Mouse (Mus musculus) forebrain, embryonic 11.5 days (tissue): ENCODE results near the gene Herpud1. TPM values are rescaled to one million over a fixed set of nuclear protein-coding genes. Genes with fewer than 3 reads are reported as not detected.

Experiments used
- ATAC-seq: fragments of 200-750 bp; cut with Nextera tagmentation; replicated peaks from 2 replicates; pipeline ENCODE4 v1.8.0; 2017; ENCODE audit warnings: moderate TSS enrichment; ENCODE audit not compliant: low FRiP score
- DNase-seq: peaks from one replicate; pipeline ENCODE4 v3.0.0-alpha.2; 2017; ENCODE audit warnings: low spot score
- H3K27ac ChIP-seq: fragments of 300-500 bp; sonication (generic); 2 replicates; pipeline ENCODE4 v1.5.1; 2014; ENCODE audit warnings: low read depth, low read length
- H3K27me3 ChIP-seq: fragments of 300-500 bp; sonication (generic); 2 replicates; pipeline ENCODE4 v1.6.1; 2014; ENCODE audit warnings: mild to moderate bottlenecking, low read length, mixed read lengths; ENCODE audit not compliant: control insufficient read depth, insufficient read depth
- H3K36me3 ChIP-seq: fragments of 300-500 bp; sonication (generic); 2 replicates; pipeline ENCODE4 v1.6.1; 2014; ENCODE audit warnings: mild to moderate bottlenecking, low read length, moderate library complexity, mixed read lengths; ENCODE audit not compliant: control insufficient read depth, insufficient read depth
- H3K4me1 ChIP-seq: fragments of 300-500 bp; sonication (generic); replicated peaks from 2 replicates; pipeline ENCODE4 v1.6.1; 2014; ENCODE audit warnings: low read length, mixed read lengths; ENCODE audit not compliant: control insufficient read depth, insufficient read depth
- H3K4me2 ChIP-seq: fragments of 300-500 bp; sonication (generic); 2 replicates; pipeline ENCODE4 v1.6.1; 2014; ENCODE audit warnings: low read depth, mild to moderate bottlenecking, low read length, moderate library complexity, mixed read lengths; ENCODE audit not compliant: severe bottlenecking
- H3K4me3 ChIP-seq: fragments of 300-500 bp; sonication (generic); 2 replicates; pipeline ENCODE4 v1.5.1; 2014; ENCODE audit warnings: low read depth, low read length
- H3K9ac ChIP-seq: fragments of 300-500 bp; sonication (generic); 2 replicates; pipeline ENCODE4 v1.6.1; 2014; ENCODE audit warnings: low read length
- H3K9me3 ChIP-seq: fragments of 300-500 bp; sonication (generic); 2 replicates; pipeline ENCODE4 v1.6.1; 2016; ENCODE audit warnings: low read length, mixed read lengths; ENCODE audit not compliant: control insufficient read depth
- WGBS: fragments of 180-500 bp; shearing (Covaris S2); extraction: QIAGEN DNeasy Blood & Tissue Kit; methylation state at CpG from one replicate; pipeline ENCODE4 v1.1.7; 2014; 5-methylcytosine and 5-hydroxymethylcytosine counted together
- polyA plus RNA-seq: library from polyadenylated mRNA; unstranded; fragments of >200 nt; fragmentation: Nextera tagmentation; extraction: Ambion mirVana; gene quantifications from 2 replicates; pipeline ENCODE4 v1.2.1, GENCODE M21; 2014

Herpud1 gene
- polyA plus RNA-seq, 1 experiment from 2014 or later: 52.6 TPM

DNA sequence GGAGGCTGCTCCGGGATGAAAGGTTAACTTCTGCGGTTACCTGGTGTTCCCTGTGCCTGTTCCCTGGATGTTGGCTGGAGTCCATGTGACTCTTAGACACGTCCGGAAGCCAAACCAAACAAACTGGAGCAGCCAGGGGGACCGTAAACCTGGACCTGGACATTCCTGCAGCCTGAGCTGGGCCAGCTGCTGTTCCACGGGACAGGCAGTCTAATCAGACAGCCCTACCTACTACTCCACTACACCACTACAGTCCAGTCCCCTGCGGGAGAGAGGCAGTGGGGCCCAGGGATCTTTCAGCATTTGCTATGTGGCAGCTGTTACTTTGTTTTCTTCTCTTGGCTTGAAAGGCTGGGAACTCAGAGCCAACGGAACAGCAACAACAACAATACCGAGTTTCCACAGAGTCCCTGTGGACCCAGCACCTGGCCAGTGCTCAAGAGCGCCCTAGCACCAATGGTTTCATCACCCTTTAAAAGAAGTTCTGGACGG lies 8.5 kb upstream of the Herpud1 start:
- H3K4me3 ChIP-seq: no peak overlapping the region
- WGBS: 82% methylated on average over 11 of the region's 11 CpGs
- no peak overlapping the region for H3K27ac ChIP-seq
- ATAC-seq: no peak
- DNase-seq: no peak
- no peaks in the 10 kb centered on the region for H3K9me3 ChIP-seq
- H3K36me3 ChIP-seq: no peaks in the 10 kb centered on the region
- no peaks in the 10 kb centered on the region for H3K27me3 ChIP-seq
- no peak overlapping the region for H3K9ac ChIP-seq
- no peaks in the 10 kb centered on the region for H3K4me1 ChIP-seq
- H3K4me2 ChIP-seq: no peak overlapping the region

DNA sequence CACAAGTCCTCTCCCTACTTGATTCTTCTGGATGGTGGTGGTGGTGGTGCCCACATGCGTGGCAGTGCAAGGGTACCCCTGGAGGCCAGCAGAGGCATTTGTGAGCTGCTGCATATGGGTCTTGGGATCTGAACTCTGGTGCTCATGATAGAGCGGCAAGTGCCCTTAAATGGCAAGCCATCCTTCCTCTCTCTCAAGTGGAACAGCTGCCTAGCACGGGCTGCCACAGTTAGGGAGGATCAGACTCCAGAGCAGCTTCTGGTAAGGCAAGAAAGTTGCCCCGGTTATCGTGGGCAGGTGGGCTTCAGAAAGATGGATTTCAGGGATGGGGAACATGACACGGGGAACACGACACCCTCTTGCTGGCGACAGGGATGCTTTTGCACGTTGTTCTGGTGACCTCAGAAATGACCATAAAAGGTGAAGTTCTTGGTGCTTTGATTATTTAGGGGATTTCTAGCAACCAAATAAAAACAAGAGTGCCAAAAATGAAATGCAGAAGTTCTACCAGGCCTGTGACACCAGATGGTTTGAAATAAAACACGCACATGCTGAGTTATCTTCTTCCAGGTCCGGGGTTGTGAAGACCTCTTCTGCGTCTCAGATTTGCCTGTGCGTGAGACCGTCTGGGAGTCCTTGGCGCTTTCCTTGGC lies 7.3 kb upstream of the Herpud1 start:
- Histone ChIP-seq H3K27ac (no peak overlapping the region), H3K4me1 (no peaks in the 10 kb centered on the region), H3K4me2 (no peak overlapping the region), H3K4me3 (no peak overlapping the region), H3K27me3 (no peaks in the 10 kb centered on the region), H3K9me3 (no peaks in the 10 kb centered on the region), H3K9ac (no peak overlapping the region), H3K36me3 (no peaks in the 10 kb centered on the region)
- DNase-seq (no peak), ATAC-seq (no peak)
- 90% methylated on average over 15 of the region's 15 CpGs for WGBS

GRCm38 (mm10) chr8:94379686-94380085 lies 6.6 kb upstream of the Herpud1 start:
- Histone ChIP-seq H3K9me3 (no peaks in the 10 kb centered on the region), H3K36me3 (no peaks in the 10 kb centered on the region), H3K4me2 (no peak overlapping the region), H3K4me1 (no peaks in the 10 kb centered on the region), H3K9ac (no peak overlapping the region), H3K27ac (no peak overlapping the region), H3K4me3 (no peak overlapping the region), H3K27me3 (no peaks in the 10 kb centered on the region)
- 88% methylated on average over 9 of the region's 9 CpGs for WGBS
- DNase-seq (no peak), ATAC-seq (no peak)

DNA sequence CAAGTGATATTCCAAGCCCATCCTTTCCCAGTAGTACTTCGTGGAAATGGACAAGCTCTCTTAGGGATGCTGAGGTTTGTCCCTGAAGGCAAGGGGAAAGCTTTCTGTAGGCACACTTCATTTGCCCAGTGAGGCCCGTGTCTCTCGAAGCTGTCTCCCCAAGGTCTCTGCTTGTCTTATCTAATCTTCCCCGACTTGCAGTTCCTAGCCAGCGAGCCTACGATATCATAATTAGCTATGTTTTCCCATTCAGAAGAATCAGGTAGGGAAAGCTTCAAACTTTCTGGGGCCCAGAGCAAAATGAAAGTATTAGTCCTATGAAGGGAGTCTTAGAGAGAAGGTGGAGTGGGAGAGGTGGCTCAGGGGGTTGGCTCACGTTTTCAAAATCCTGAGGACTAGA lies 2.1 kb upstream of the Herpud1 start:
- Histone ChIP-seq H3K36me3 (no peaks in the 10 kb centered on the region), H3K27ac (no peak overlapping the region), H3K4me1 (peaks cover 6% of the 10 kb centered on the region), H3K9me3 (no peaks in the 10 kb centered on the region), H3K27me3 (no peaks in the 10 kb centered on the region), H3K4me2 (no peak overlapping the region), H3K4me3 (no peak overlapping the region), H3K9ac (no peak overlapping the region)
- ATAC-seq (no peak), DNase-seq (no peak)
- 90% methylated on average over 7 of the region's 7 CpGs for WGBS

DNA sequence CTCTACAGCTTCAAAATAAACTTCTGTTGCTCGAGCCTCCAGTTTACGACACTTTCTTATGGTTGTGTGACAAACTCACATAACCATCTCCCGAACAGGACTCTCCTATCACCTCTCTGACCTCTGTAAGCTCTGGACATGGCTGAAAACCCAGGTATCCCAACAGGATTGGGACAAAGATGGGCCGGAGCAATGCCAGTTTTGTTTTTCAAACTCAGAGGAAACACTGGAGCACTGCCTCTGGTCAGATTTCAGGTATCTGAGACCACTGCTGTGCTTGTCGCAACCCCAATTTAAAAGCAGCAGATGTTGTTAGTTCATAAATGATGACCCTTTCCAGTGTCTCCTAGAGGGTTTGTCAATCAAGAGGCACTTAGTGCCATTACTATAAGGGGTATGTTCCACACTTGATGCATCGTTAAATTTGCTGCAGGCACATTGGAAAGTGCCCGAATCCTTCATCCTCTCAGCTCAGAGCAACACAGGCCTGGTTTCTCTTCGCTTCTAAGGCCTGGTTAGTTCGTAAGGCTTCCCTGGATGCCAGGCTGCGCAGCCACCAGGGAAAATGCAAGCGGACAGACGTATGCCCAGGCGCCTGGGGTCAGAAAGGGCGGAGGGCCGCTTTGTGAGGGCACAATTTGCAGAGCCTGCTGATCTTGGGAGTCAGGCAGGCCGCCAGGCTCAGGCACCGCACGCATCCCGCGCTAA lies 578 bp upstream of the Herpud1 start:
- peak overlapping the region; percentile 89 for H3K4me2 ChIP-seq
- DNase-seq (no peak), ATAC-seq (peak; percentile 1; the same call in 1 of the 2 replicates)
- no peaks in the 10 kb centered on the region for H3K27me3 ChIP-seq
- H3K9ac ChIP-seq: peak overlapping the region; percentile 94
- peaks cover 6% of the 10 kb centered on the region for H3K4me1 ChIP-seq
- peak overlapping the region; percentile 66 for H3K27ac ChIP-seq
- no peaks in the 10 kb centered on the region for H3K9me3 ChIP-seq
- no peaks in the 10 kb centered on the region for H3K36me3 ChIP-seq
- H3K4me3 ChIP-seq: peak overlapping the region; percentile 84
- 26% methylated on average over 20 of the region's 20 CpGs for WGBS

DNA sequence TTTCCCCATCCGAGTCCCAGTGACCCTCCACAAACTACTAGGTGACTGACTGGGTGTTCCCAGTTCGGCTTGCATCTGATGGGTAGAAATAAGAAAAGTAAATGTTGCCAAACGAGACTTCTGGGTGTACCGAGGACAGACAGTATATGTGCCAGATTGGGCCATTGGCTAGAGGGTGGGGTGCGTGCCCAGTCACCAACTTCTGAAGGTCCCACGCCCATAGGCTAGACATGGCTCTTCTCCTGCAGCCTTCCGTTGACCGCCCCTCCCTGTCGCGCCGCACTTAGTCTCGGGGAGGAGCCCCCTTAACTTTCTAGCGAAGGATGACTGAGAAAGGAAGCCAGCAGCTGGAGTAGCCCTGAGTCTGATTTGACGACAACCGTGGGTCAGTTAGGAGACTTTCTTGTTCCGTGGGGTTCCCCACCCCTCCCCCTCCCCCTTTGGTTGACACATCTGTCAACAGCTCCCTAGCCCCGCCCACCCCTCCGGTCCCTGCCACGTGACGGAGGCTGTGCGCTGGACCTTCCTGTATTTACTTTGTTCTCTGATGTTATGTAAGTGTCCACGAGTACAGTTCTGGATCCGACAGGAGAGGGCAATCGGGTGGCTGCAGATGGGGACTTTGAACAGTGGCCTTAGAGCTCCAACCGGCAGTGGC lies 918 bp downstream of the Herpud1 start:
- 0 out of 2 replicates have a peak overlapping the region, but pooled peaks have one; percentile 12 for H3K27ac ChIP-seq
- H3K36me3 ChIP-seq: peaks cover 12% of the 10 kb centered on the region
- no peaks in the 10 kb centered on the region for H3K27me3 ChIP-seq
- peak; percentile 63 for ATAC-seq
- peaks cover 6% of the 10 kb centered on the region for H3K4me1 ChIP-seq
- H3K4me2 ChIP-seq: peak overlapping the region; percentile 89
- H3K4me3 ChIP-seq: peak overlapping the region; percentile 84
- H3K9me3 ChIP-seq: no peaks in the 10 kb centered on the region
- DNase-seq: peak; percentile 90
- H3K9ac ChIP-seq: peak overlapping the region; percentile 94
- WGBS: under 1% methylated on average over 25 of the region's 25 CpGs

- DNase-seq: no peak
- H3K36me3 ChIP-seq: peaks cover 15% of the 10 kb centered on the region
- WGBS: 43% methylated on average over 6 of the region's 6 CpGs
- no peak overlapping the region for H3K27ac ChIP-seq
- ATAC-seq: no peak
- H3K4me3 ChIP-seq: peak overlapping the region; percentile 84
- H3K9ac ChIP-seq: peak overlapping the region; percentile 94
- peaks cover 6% of the 10 kb centered on the region for H3K4me1 ChIP-seq
- no peaks in the 10 kb centered on the region for H3K9me3 ChIP-seq
- H3K27me3 ChIP-seq: no peaks in the 10 kb centered on the region
- peak overlapping the region; percentile 89 for H3K4me2 ChIP-seq
Observed at GRCm38 (mm10) chr8:94387785-94388184, 1.5 kb downstream of the Herpud1 start.

DNA sequence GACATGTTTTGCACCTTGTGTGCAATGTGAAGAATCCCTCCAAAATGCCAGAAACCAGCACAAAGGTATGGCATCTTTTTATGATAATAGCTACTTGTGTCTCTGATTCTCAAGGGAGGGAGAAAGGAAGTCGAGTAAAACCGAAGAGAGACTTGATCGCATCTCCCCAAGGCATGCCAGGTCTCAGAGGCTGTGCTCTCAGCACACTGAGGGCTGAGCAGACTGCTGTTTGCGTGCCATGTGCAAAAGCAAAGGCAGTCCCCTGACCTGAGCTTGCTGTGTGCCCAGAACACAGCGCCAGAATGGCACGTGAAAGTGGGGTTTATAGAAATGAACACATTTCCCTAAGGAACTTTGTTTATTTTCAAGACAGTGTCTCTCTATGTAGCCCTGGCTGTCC lies 3.3 kb downstream of the Herpud1 start:
- Histone ChIP-seq H3K27me3 (no peaks in the 10 kb centered on the region), H3K27ac (no peak overlapping the region), H3K9ac (no peak overlapping the region), H3K36me3 (peaks cover 15% of the 10 kb centered on the region), H3K4me2 (no peak overlapping the region), H3K4me1 (peaks cover 6% of the 10 kb centered on the region), H3K9me3 (no peaks in the 10 kb centered on the region), H3K4me3 (no peak overlapping the region)
- no peak for ATAC-seq
- 91% methylated on average over 6 of the region's 6 CpGs for WGBS
- no peak for DNase-seq
